Mouse (Mus musculus) ES-E14 (cell line): Measurements from ENCODE around the gene Acan. TPM values are rescaled to one million over a fixed set of nuclear protein-coding genes. Genes with fewer than 3 reads are reported as not detected.
A peak's percentile ranks its signal among the peaks of the same experiment; 100 is the strongest.

Experiments
- DNase-seq: peaks from one replicate; pipeline ENCODE4 v3.0.0-alpha.2; 2013; ENCODE audit warnings: low read depth, low spot score
- H3K27ac ChIP-seq: 2 replicates; pipeline ENCODE4 v1.5.1; 2012; ENCODE audit warnings: low read depth, mild to moderate bottlenecking, low read length, moderate library complexity, mixed read lengths; ENCODE audit not compliant: poor library complexity, insufficient read depth, severe bottlenecking
- H3K36me3 ChIP-seq: 2 replicates; pipeline ENCODE4 v1.6.1; 2012; ENCODE audit warnings: mild to moderate bottlenecking, low read length, moderate library complexity, mixed read lengths; ENCODE audit not compliant: control insufficient read depth, poor library complexity, insufficient read depth, severe bottlenecking
- H3K4me1 ChIP-seq, 2 experiments: fragments of 150-350 bp in 1 of 2; sonication (generic) in 1 of 2; 2 replicates each; pipeline ENCODE4 v1.6.1; 2012; ENCODE audit warnings: low read length in 2 of 2, mild to moderate bottlenecking in 1 of 2, mixed read lengths in 1 of 2; ENCODE audit not compliant: control insufficient read depth in 2 of 2, insufficient read depth in 2 of 2, poor library complexity in 1 of 2
- H3K4me3 ChIP-seq, 2 experiments: fragments of 150-350 bp in 1 of 2; sonication (generic) in 1 of 2; 2 replicates each; pipeline ENCODE4 v1.5.1; 2012; ENCODE audit warnings: low read length in 2 of 2, low read depth in 1 of 2, mild to moderate bottlenecking in 1 of 2, mixed read lengths in 1 of 2; ENCODE audit not compliant: insufficient read depth in 1 of 2, poor library complexity in 1 of 2, severe bottlenecking in 1 of 2
- H3K9ac ChIP-seq: 2 replicates; pipeline ENCODE4 v1.6.1; 2012; ENCODE audit warnings: low read depth, mild to moderate bottlenecking, low read length, mixed read lengths; ENCODE audit not compliant: poor library complexity, insufficient read depth, severe bottlenecking
- H3K9me3 ChIP-seq: fragments of 150-350 bp; sonication (generic); 2 replicates; pipeline ENCODE4 v1.6.1; 2012; ENCODE audit warnings: low read depth, mild to moderate bottlenecking, low read length; ENCODE audit not compliant: control insufficient read depth, insufficient read depth
- CHD2 ChIP-seq: IDR thresholded peaks from 2 replicates; pipeline ENCODE4 v1.6.1; 2014; ENCODE audit warnings: mild to moderate bottlenecking, low read depth, low read length, inconsistent platforms
- HCFC1 ChIP-seq: IDR thresholded peaks from 2 replicates; pipeline ENCODE4 v1.6.1; 2012; ENCODE audit warnings: low read length, inconsistent platforms, borderline replicate concordance; ENCODE audit not compliant: insufficient read depth
- MAFK ChIP-seq: IDR thresholded peaks from 2 replicates; pipeline ENCODE4 v1.6.1; 2014; ENCODE audit warnings: mild to moderate bottlenecking, low read depth, low read length, inconsistent platforms; ENCODE audit not compliant: insufficient read depth
- ZC3H11A ChIP-seq: IDR thresholded peaks from 2 replicates; pipeline ENCODE4 v1.6.1; 2012; ENCODE audit warnings: low read depth, mild to moderate bottlenecking, inconsistent platforms, low read length, borderline replicate concordance
- ZNF384 ChIP-seq: IDR thresholded peaks from 2 replicates; pipeline ENCODE4 v1.6.1; 2012; ENCODE audit warnings: low read depth, low read length, inconsistent platforms
- in situ Hi-C, 2 experiments: fragments of 600-800 bp; cut with MboI; formaldehyde crosslinking; loops; one replicate each; pipeline ENCODE4 v1.15.1; 2025; ENCODE audit warnings: low sequenced_read_pairs in 2 of 2, inconsistent platforms in 1 of 2; ENCODE audit not compliant: unreplicated experiment in 2 of 2
- total RNA-seq: library from RNA; depleted of rRNA; stranded (reverse); fragments of 300-350 nt; gene quantifications from 2 replicates; pipeline ENCODE4 v1.2.3, GENCODE M21; 2012

Acan gene
- total RNA-seq, 1 experiment, result 4.9 TPM

DNA sequence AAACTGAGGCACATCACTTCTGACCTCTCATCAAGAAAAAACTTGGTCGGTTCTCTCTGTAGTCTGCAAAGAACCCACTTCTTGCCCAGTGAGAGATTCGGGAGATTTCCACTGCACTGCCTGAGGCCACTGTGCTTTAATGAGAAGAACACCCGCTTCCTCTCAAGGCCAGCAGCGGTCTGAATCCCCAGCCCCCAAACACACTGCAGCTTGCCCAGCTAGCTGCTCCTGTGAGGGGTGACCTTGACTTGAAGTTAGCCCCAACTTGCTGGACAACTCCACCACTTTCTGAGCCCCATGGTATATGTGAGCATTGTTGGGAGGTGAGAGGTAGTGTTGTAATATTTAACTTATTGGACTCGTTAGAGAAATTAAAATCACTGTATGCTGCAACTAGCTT lies 1.2 kb upstream of the Acan start:
- DNase-seq, result no peak
- H3K27ac ChIP-seq, result no peak overlapping the region
- H3K4me1 ChIP-seq, result no peaks in the 10 kb centered on the region
- TF ChIP-seq ZNF384 (no peak), CHD2 (no peak), ZC3H11A (no peak), HCFC1 (no peak), MAFK (no peak)
- H3K36me3 ChIP-seq, result no peaks in the 10 kb centered on the region
- H3K4me3 ChIP-seq, result no peak overlapping the region
- H3K9me3 ChIP-seq, result no peaks in the 10 kb centered on the region
- H3K9ac ChIP-seq, result no peak overlapping the region
- in situ Hi-C loops, result no loop called here

DNA sequence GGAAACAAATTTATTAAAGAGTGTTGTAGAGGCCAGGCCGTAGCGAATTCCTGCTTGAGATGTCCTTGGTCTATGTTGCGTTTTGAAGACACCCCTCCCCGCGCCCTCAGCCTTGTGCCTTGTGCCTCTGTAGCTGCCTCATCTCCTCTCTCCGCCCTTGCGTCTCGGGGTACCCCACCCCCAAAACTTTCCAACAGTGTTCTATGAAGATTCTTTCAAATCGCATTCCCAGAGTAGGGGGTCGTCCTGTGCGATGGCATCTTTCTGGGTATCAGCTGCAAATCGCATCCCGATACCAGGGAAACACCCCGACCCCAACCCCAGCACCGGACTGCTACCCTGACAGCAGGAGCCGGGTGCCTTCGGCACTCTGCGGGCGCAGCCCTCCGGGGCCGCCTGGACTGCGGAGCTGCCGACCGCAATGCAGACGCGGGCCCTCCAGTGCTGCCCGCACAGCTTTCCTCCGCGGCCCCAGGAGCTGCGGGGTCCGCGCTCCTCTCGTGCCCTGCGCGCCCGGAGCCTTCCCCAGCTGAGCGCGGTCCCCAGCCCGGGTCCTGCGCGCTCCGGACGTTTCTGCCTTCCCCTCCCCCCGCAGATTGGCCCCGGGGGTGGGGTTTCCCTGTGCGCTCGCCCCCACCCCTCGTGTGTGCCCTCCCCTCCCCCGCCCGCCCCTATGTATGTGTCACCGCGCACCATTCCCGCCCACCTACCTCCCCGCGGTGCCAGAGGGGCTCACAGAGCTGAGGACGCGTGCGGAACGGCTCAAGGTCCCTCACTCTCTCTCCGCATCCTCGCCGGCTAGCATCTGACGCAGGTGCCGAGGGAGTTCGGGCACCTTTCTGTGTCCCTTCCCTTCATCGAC lies 531 bp upstream of the Acan start:
- Histone ChIP-seq H3K4me3 (peak overlapping the region; percentile 68 to 71), H3K36me3 (no peaks in the 10 kb centered on the region), H3K9me3 (no peaks in the 10 kb centered on the region), H3K9ac (no peak overlapping the region), H3K4me1 (no peaks in the 10 kb centered on the region), H3K27ac (no peak overlapping the region)
- TF ChIP-seq MAFK (no peak), ZNF384 (no peak), HCFC1 (no peak), ZC3H11A (no peak), CHD2 (no peak)
- DNase-seq, result peak; percentile 28
- in situ Hi-C loops, result no loop called here

DNA sequence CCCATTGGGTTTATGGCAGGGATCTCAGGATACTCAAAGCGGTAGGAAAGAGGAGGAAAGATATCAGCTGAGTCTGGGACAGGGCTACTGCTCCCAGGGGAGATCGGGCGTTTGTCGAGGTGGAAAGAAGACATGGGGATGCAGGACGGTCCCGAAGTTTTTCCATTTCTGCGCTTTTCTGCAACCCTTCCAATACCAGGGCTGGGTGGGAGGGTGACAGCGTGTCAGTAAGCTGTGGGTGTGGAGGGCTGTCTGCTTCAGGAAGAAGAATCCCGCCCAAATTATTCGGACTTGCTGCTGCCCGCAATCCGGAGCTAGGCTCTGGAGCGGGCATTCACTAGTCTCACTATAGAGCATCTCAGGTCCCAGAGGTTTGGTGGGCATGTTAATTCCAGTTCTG lies 828 bp downstream of the Acan start:
- in situ Hi-C loops, result no loop called here
- H3K4me3 ChIP-seq, result no peak overlapping the region
- no peaks in the 10 kb centered on the region for H3K4me1 ChIP-seq
- no peaks in the 10 kb centered on the region for H3K36me3 ChIP-seq
- no peak overlapping the region for H3K9ac ChIP-seq
- H3K9me3 ChIP-seq, result no peaks in the 10 kb centered on the region
- no peak for DNase-seq
- no peak for TF ChIP-seq ZNF384
- no peak for TF ChIP-seq CHD2
- TF ChIP-seq HCFC1, result no peak
- no peak for TF ChIP-seq MAFK
- no peak for TF ChIP-seq ZC3H11A
- H3K27ac ChIP-seq, result no peak overlapping the region

DNA sequence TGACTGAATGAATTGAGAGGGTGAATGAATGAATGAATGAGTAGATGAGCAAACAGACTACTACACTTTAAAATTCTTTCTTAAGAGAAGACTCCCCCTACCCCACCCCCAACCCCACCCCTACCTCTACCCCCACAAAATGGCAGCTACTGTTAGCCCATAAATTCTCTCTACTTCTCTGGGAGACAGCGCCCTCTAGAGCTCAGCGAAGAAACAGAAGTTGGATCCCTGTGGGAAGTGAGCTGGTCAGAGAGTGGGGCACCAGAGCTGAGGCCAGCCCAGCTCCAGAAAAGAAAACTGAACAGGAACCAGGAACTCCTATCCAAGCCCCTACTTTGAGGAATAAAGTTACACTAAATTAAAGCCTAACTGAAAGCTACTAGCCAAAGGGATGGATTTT lies 5.3 kb downstream of the Acan start:
- no peak overlapping the region for H3K4me3 ChIP-seq
- no peaks in the 10 kb centered on the region for H3K36me3 ChIP-seq
- TF ChIP-seq MAFK, result no peak
- TF ChIP-seq CHD2, result no peak
- no peak for TF ChIP-seq ZC3H11A
- no peak for TF ChIP-seq HCFC1
- no peak for TF ChIP-seq ZNF384
- in situ Hi-C loops, result no loop called here
- H3K4me1 ChIP-seq, result no peaks in the 10 kb centered on the region
- no peak overlapping the region for H3K27ac ChIP-seq
- H3K9ac ChIP-seq, result no peak overlapping the region
- no peak for DNase-seq
- H3K9me3 ChIP-seq, result no peaks in the 10 kb centered on the region

DNA sequence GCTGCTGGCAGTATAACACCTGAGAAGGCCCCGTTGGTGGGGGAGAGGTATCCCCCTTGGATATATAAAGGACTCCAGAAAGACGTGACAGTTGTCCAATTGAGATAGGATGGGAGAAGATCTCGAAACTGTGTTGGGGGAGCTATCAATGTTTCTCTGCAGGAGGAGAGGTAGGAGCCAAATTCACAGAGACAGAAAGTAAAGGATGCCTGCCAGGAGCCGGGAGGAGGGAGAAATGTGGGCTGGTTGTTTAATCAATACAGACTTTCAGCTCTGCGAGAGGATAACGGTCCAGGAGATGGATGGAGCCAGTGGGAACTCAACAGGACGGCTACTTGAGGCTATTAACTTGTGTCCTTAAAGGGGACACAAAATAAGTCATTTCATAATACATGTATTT lies 14.2 kb downstream of the Acan start:
- in situ Hi-C loops, result no loop called here
- Histone ChIP-seq H3K9me3 (no peaks in the 10 kb centered on the region), H3K9ac (no peak overlapping the region), H3K4me1 (no peaks in the 10 kb centered on the region), H3K36me3 (no peaks in the 10 kb centered on the region), H3K4me3 (no peak overlapping the region), H3K27ac (no peak overlapping the region)
- no peak for DNase-seq
- no peak for TF ChIP-seq CHD2
